Comparison of ENCODE assay signal across 8 mouse cellular contexts in genomic region chr5:104113491-104114172, GRCm38 (mm10). TPM values are rescaled to one million over a fixed set of nuclear protein-coding genes. Genes with fewer than 3 reads are reported as not detected.
DNase-seq lines count a peak whose midpoint lies in the region; ATAC-seq lines count a peak whose summit lies in the region.

TSS of gene Sparcl1 (minus strand) at chr5:104113733.

- H3K4me1 ChIP-seq in forebrain, embryonic 14.5 days (ENCODE audit: control insufficient read depth, insufficient read depth, low read length) = peaks cover 50% of the 10 kb centered on the region
- H3K4me1 ChIP-seq in heart, embryonic 14.5 days (ENCODE audit: control insufficient read depth in 2 of 2, insufficient read depth in 2 of 2, low read length in 2 of 2) = peaks cover 35 to 58% of the 10 kb centered on the region in 2 experiments
- peaks cover 48% of the 10 kb centered on the region for H3K4me1 ChIP-seq in lung, embryonic 15.5 days

- no peak within 1 kb of the TSS for H3K4me3 ChIP-seq in forebrain, embryonic 14.5 days (ENCODE audit: low read depth, low read length)
- H3K4me3 ChIP-seq in heart, embryonic 14.5 days (ENCODE audit: control insufficient read depth in 1 of 2, insufficient read depth in 1 of 2, low read depth in 1 of 2, low read length in 2 of 2) = peak within 1 kb of the TSS; percentile 9 to 22
- peak within 1 kb of the TSS; percentile 41 for H3K4me3 ChIP-seq in lung, embryonic 15.5 days

- peak within 1 kb of the TSS; percentile 33 for H3K4me2 ChIP-seq in forebrain, embryonic 14.5 days (ENCODE audit: low read length)
- H3K4me2 ChIP-seq in heart, embryonic 14.5 days (ENCODE audit: low read length) = peak within 1 kb of the TSS; percentile 57
- H3K4me2 ChIP-seq in lung, embryonic 15.5 days = peak within 1 kb of the TSS; percentile 49

- WGBS in forebrain, embryonic 14.5 days = 41% methylated on average over 15 of the region's 15 CpGs
- 31% methylated on average over 15 of the region's 15 CpGs for WGBS in heart, embryonic 14.5 days
- 11% methylated on average over 15 of the region's 15 CpGs for WGBS in lung, embryonic 15.5 days

- H3K27ac ChIP-seq in forebrain, embryonic 14.5 days (ENCODE audit: low read depth, low read length) = peak within 1 kb of the TSS; percentile 35; the same call in 1 of the 2 replicates
- H3K27ac ChIP-seq in heart, embryonic 14.5 days (replicated peaks in 1 of 2; ENCODE audit: control insufficient read depth in 1 of 2, insufficient read depth in 1 of 2, low read depth in 2 of 2, low read length in 2 of 2) = peak within 1 kb of the TSS; percentile 77 to 80
- H3K27ac ChIP-seq in lung, embryonic 15.5 days = peak within 1 kb of the TSS; percentile 92

- peak within 1 kb of the TSS; percentile 42 for H3K9ac ChIP-seq in forebrain, embryonic 14.5 days (ENCODE audit: low read length)
- H3K9ac ChIP-seq in heart, embryonic 14.5 days (ENCODE audit: low read length) = peak within 1 kb of the TSS; percentile 67
- peak within 1 kb of the TSS; percentile 33 for H3K9ac ChIP-seq in lung, embryonic 15.5 days

- no peaks in the 10 kb centered on the region for H3K9me3 ChIP-seq in forebrain, embryonic 14.5 days (replicated peaks; ENCODE audit: control insufficient read depth, low read length)
- no peaks in the 10 kb centered on the region for H3K9me3 ChIP-seq in heart, embryonic 14.5 days (ENCODE audit: control insufficient read depth, low read length)
- H3K9me3 ChIP-seq in lung, embryonic 15.5 days = no peaks in the 10 kb centered on the region

- no peak for DNase-seq in thymus, postnatal 0 days (ENCODE audit: low spot score)
- DNase-seq in thymus, postnatal 4 days = no peak
- peak; percentile 76 for DNase-seq in forebrain, embryonic 14.5 days (ENCODE audit: low spot score)
- DNase-seq in kidney, postnatal 14 days = peak; percentile 49
- peak; percentile 60 to 74 for DNase-seq in right cerebral cortex, adult 2 months (ENCODE audit: low spot score in 2 of 2)

- no peaks in the 10 kb centered on the region for H3K36me3 ChIP-seq in forebrain, embryonic 14.5 days (ENCODE audit: control insufficient read depth, insufficient read depth, low read length)
- H3K36me3 ChIP-seq in heart, embryonic 14.5 days (ENCODE audit: control insufficient read depth, insufficient read depth, low read length) = no peaks in the 10 kb centered on the region
- no peaks in the 10 kb centered on the region for H3K36me3 ChIP-seq in lung, embryonic 15.5 days

- H3K27me3 ChIP-seq in forebrain, embryonic 14.5 days (replicated peaks; ENCODE audit: control insufficient read depth, insufficient read depth, low read length) = no peaks in the 10 kb centered on the region
- no peaks in the 10 kb centered on the region for H3K27me3 ChIP-seq in heart, embryonic 14.5 days (ENCODE audit: control insufficient read depth, insufficient read depth, low read length)
- no peaks in the 10 kb centered on the region for H3K27me3 ChIP-seq in lung, embryonic 15.5 days

- peak; percentile 24; the same call in 1 of the 2 replicates for ATAC-seq in forebrain, embryonic 14.5 days
- peak; percentile 41; the same call in 1 of the 2 replicates for ATAC-seq in heart, embryonic 14.5 days (ENCODE audit: insufficient number of reproducible peaks, insufficient read depth, low FRiP score, low read depth)
- ATAC-seq in lung, embryonic 15.5 days (ENCODE audit: borderline replicate concordance, extremely low read depth, low FRiP score, low TSS enrichment) = peak; percentile 68
- no peak for ATAC-seq in monocyte, adult 5-6 weeks (replicated peaks; ENCODE audit: insufficient number of reproducible peaks, low FRiP score, low TSS enrichment, poor library complexity, severe bottlenecking)

RNA-seq across cellular contexts. Expression of gene Sparcl1, which starts in this region (rescaled TPM):
- 34.1 and 35.4 TPM in 2 replicates for polyA plus RNA-seq in thymus, postnatal 0 days (2015; fragmentation: Nextera tagmentation; extraction: Ambion mirVana)
- 70.4 and 93.1 TPM in 2 replicates for polyA plus RNA-seq in forebrain, embryonic 14.5 days (2014; fragmentation: Nextera tagmentation; extraction: Ambion mirVana)
- polyA plus RNA-seq in heart, embryonic 14.5 days (2014; fragmentation: Nextera tagmentation; extraction: Ambion mirVana) = 77.0 and 85.0 TPM in 2 replicates
- polyA plus RNA-seq in lung, embryonic 15.5 days (2015; fragmentation: Nextera tagmentation; extraction: Ambion mirVana) = 343 and 369 TPM in 2 replicates
- not detected in 3 replicates for total RNA-seq in monocyte, adult 5-6 weeks (2017)

Comparison
In these comparisons a context has a peak if more than half of its experiments do, and no peak if none do; other contexts are left out.
1. DNase-seq: peak in forebrain, embryonic 14.5 days (single experiment), kidney, postnatal 14 days (single experiment) and right cerebral cortex, adult 2 months (2 of 2); none in thymus, postnatal 0 days (single experiment) and thymus, postnatal 4 days (single experiment).
2. H3K27ac ChIP-seq: peak in every context shown above with its lines; median percentile 92 in lung, embryonic 15.5 days; 78 in heart, embryonic 14.5 days; 35 in forebrain, embryonic 14.5 days.
3. Peak in every context shown above with its lines, with median percentiles within 50 percentile points of each other: H3K4me2 ChIP-seq and H3K9ac ChIP-seq.